Mouse (Mus musculus): ENCODE data around the gene Ccr9. TPM values are rescaled to one million over a fixed set of nuclear protein-coding genes. Genes with fewer than 3 reads are reported as not detected.
"Not testable (repeated sequence)": the region's sequence is repeated elsewhere in the genome, so short reads cannot be mapped to it uniquely, and the experiment has no call there.

Gene Ccr9
- polyA plus RNA-seq, 1 experiment: 608 TPM

GRCm38 (mm10) chr9:123734133-123734532 lies 55.9 kb downstream of the Ccr9 start:
- no peaks in the 10 kb centered on the region for H3K36me3 ChIP-seq (ENCODE audit: control insufficient read depth, insufficient read depth, low read length)
- no peak for DNase-seq
- no peak overlapping the region for H3K4me3 ChIP-seq (ENCODE audit: control insufficient read depth, insufficient read depth, low read length)
- no peaks in the 10 kb centered on the region for H3K27me3 ChIP-seq (ENCODE audit: control insufficient read depth, insufficient read depth, low read length)
- TF ChIP-seq CTCF (IDR thresholded peaks at IDR 0.05; ENCODE audit: borderline replicate concordance, control insufficient read depth, extremely low read depth, insufficient read depth, low read length, poor library complexity) (no peak), POLR2A (IDR thresholded peaks at IDR 0.05; ENCODE audit: control insufficient read depth, extremely low read depth, insufficient read depth, low read length, poor library complexity) (no peak)
- H3K27ac ChIP-seq (ENCODE audit: control insufficient read depth, insufficient read depth, low read length): no peak overlapping the region
- WGBS: 27% methylated on average over 3 of the region's 3 CpGs
- peaks cover 9% of the 10 kb centered on the region for H3K4me1 ChIP-seq (replicated peaks; ENCODE audit: control insufficient read depth, insufficient read depth, low read length)

GRCm38 (mm10) chr9:123740799-123741198 lies 62.6 kb downstream of the Ccr9 start:
- Histone ChIP-seq H3K4me3 (ENCODE audit: control insufficient read depth, insufficient read depth, low read length) (no peak overlapping the region), H3K27ac (ENCODE audit: control insufficient read depth, insufficient read depth, low read length) (no peak overlapping the region), H3K27me3 (ENCODE audit: control insufficient read depth, insufficient read depth, low read length) (no peaks in the 10 kb centered on the region), H3K36me3 (ENCODE audit: control insufficient read depth, insufficient read depth, low read length) (no peaks in the 10 kb centered on the region), H3K4me1 (replicated peaks; ENCODE audit: control insufficient read depth, insufficient read depth, low read length) (peaks cover 4% of the 10 kb centered on the region; the same call in 1 of the 2 replicates)
- TF ChIP-seq CTCF (IDR thresholded peaks at IDR 0.05; ENCODE audit: borderline replicate concordance, control insufficient read depth, extremely low read depth, insufficient read depth, low read length, poor library complexity): no peak
- TF ChIP-seq POLR2A (IDR thresholded peaks at IDR 0.05; ENCODE audit: control insufficient read depth, extremely low read depth, insufficient read depth, low read length, poor library complexity): no peak
- no peak for DNase-seq
- WGBS: 91% methylated on average over 4 of the region's 4 CpGs

GRCm38 (mm10) chr9:123749687-123750086 lies 71.4 kb downstream of the Ccr9 start:
- not testable (repeated sequence) for H3K36me3 ChIP-seq (ENCODE audit: control insufficient read depth, insufficient read depth, low read length); DNase-seq; H3K4me3 ChIP-seq (ENCODE audit: control insufficient read depth, insufficient read depth, low read length); H3K4me1 ChIP-seq (replicated peaks; ENCODE audit: control insufficient read depth, insufficient read depth, low read length); H3K27ac ChIP-seq (ENCODE audit: control insufficient read depth, insufficient read depth, low read length); H3K27me3 ChIP-seq (ENCODE audit: control insufficient read depth, insufficient read depth, low read length)
- 78% methylated on average over 8 of the region's 8 CpGs for WGBS

GRCm38 (mm10) chr9:123754333-123754732 lies 76.1 kb downstream of the Ccr9 start:
- H3K27me3 ChIP-seq (ENCODE audit: control insufficient read depth, insufficient read depth, low read length): no peaks in the 10 kb centered on the region
- peaks cover 12% of the 10 kb centered on the region for H3K4me1 ChIP-seq (replicated peaks; ENCODE audit: control insufficient read depth, insufficient read depth, low read length)
- peak; percentile 90 for DNase-seq
- no peak overlapping the region for H3K4me3 ChIP-seq (ENCODE audit: control insufficient read depth, insufficient read depth, low read length)
- TF ChIP-seq POLR2A (IDR thresholded peaks at IDR 0.05; ENCODE audit: control insufficient read depth, extremely low read depth, insufficient read depth, low read length, poor library complexity) (peak; percentile 57; the same call in 1 of the 2 replicates), CTCF (IDR thresholded peaks at IDR 0.05; ENCODE audit: borderline replicate concordance, control insufficient read depth, extremely low read depth, insufficient read depth, low read length, poor library complexity) (no peak)
- 9% methylated on average over 4 of the region's 4 CpGs for WGBS
- peak overlapping the region; percentile 87 for H3K27ac ChIP-seq (ENCODE audit: control insufficient read depth, insufficient read depth, low read length)
- H3K36me3 ChIP-seq (ENCODE audit: control insufficient read depth, insufficient read depth, low read length): no peaks in the 10 kb centered on the region

GRCm38 (mm10) chr9:123756752-123757151 lies 78.5 kb downstream of the Ccr9 start:
- WGBS: 10% methylated on average over 3 of the region's 3 CpGs
- DNase-seq: peak; percentile 90

GRCm38 (mm10) chr9:123757326-123757725 lies 79.1 kb downstream of the Ccr9 start:
- no peaks in the 10 kb centered on the region for H3K36me3 ChIP-seq (ENCODE audit: control insufficient read depth, insufficient read depth, low read length)
- 17% methylated on average over 2 of the region's 2 CpGs for WGBS
- peak overlapping the region; percentile 23 for H3K4me3 ChIP-seq (ENCODE audit: control insufficient read depth, insufficient read depth, low read length)
- H3K27me3 ChIP-seq (ENCODE audit: control insufficient read depth, insufficient read depth, low read length): no peaks in the 10 kb centered on the region
- TF ChIP-seq CTCF (IDR thresholded peaks at IDR 0.05; ENCODE audit: borderline replicate concordance, control insufficient read depth, extremely low read depth, insufficient read depth, low read length, poor library complexity) (no peak), POLR2A (IDR thresholded peaks at IDR 0.05; ENCODE audit: control insufficient read depth, extremely low read depth, insufficient read depth, low read length, poor library complexity) (no peak)
- H3K4me1 ChIP-seq (replicated peaks; ENCODE audit: control insufficient read depth, insufficient read depth, low read length): peaks cover 19% of the 10 kb centered on the region
- peak; percentile 48 for DNase-seq
- H3K27ac ChIP-seq (ENCODE audit: control insufficient read depth, insufficient read depth, low read length): peak overlapping the region; percentile 100

More at GRCm38 (mm10) chr9:123756752-123757151, 78.5 kb downstream of the Ccr9 start:
- Histone ChIP-seq H3K4me1 (replicated peaks; ENCODE audit: control insufficient read depth, insufficient read depth, low read length) (peaks cover 17% of the 10 kb centered on the region), H3K4me3 (ENCODE audit: control insufficient read depth, insufficient read depth, low read length) (no peak overlapping the region), H3K27me3 (ENCODE audit: control insufficient read depth, insufficient read depth, low read length) (no peaks in the 10 kb centered on the region), H3K36me3 (ENCODE audit: control insufficient read depth, insufficient read depth, low read length) (no peaks in the 10 kb centered on the region), H3K27ac (ENCODE audit: control insufficient read depth, insufficient read depth, low read length) (peak overlapping the region; percentile 100)
- TF ChIP-seq POLR2A (IDR thresholded peaks at IDR 0.05; ENCODE audit: control insufficient read depth, extremely low read depth, insufficient read depth, low read length, poor library complexity) (no peak), CTCF (IDR thresholded peaks at IDR 0.05; ENCODE audit: borderline replicate concordance, control insufficient read depth, extremely low read depth, insufficient read depth, low read length, poor library complexity) (no peak)

GRCm38 (mm10) chr9:123758156-123758555 lies 79.9 kb downstream of the Ccr9 start:
- no peak for DNase-seq
- H3K4me3 ChIP-seq (ENCODE audit: control insufficient read depth, insufficient read depth, low read length): no peak overlapping the region
- WGBS: 84% methylated on average over 1 of the region's 1 CpGs
- peaks cover 22% of the 10 kb centered on the region for H3K4me1 ChIP-seq (replicated peaks; ENCODE audit: control insufficient read depth, insufficient read depth, low read length)
- no peaks in the 10 kb centered on the region for H3K36me3 ChIP-seq (ENCODE audit: control insufficient read depth, insufficient read depth, low read length)
- H3K27me3 ChIP-seq (ENCODE audit: control insufficient read depth, insufficient read depth, low read length): no peaks in the 10 kb centered on the region
- peak overlapping the region; percentile 60; the same call in 1 of the 2 replicates for H3K27ac ChIP-seq (ENCODE audit: control insufficient read depth, insufficient read depth, low read length)
- TF ChIP-seq CTCF (IDR thresholded peaks at IDR 0.05; ENCODE audit: borderline replicate concordance, control insufficient read depth, extremely low read depth, insufficient read depth, low read length, poor library complexity): no peak
- TF ChIP-seq POLR2A (IDR thresholded peaks at IDR 0.05; ENCODE audit: control insufficient read depth, extremely low read depth, insufficient read depth, low read length, poor library complexity): no peak

Measured in thymus, adult 2 months (tissue).